Mouse (Mus musculus): Measurements from ENCODE around the gene Luzp2. TPM values are rescaled to one million over a fixed set of nuclear protein-coding genes. Genes with fewer than 3 reads are reported as not detected.
A peak's percentile ranks its signal among the peaks of the same experiment; 100 is the strongest.

The Luzp2 gene
- under 1 TPM in 1 of 2 experiments, not detected in 1; 0.08 TPM for total RNA-seq (2021)
- long read RNA-seq, experiment 1 = 0 reads
- long read RNA-seq, experiment 2 = 0 reads

- Histone ChIP-seq H3K4me3 (peak within 1 kb of the TSS; percentile 41), H3K27ac (no peak within 1 kb of the TSS)
- intact Hi-C loops (cut with DNase I) = no loop called here
- TF ChIP-seq CTCF (IDR thresholded peaks at IDR 0.05) = no peak
- no peak for DNase-seq
Observed at GRCm38 (mm10) chr7:54835372-54835851, at the start of gene Luzp2. Luzp2 (plus strand) TSS chr7:54835498.

GRCm38 (mm10) chr7:54787456-54787855 is 47.8 kb upstream of the Luzp2 start:
- H3K4me3 ChIP-seq = no peak overlapping the region
- TF ChIP-seq CTCF (IDR thresholded peaks at IDR 0.05) = no peak
- no peak overlapping the region for H3K27ac ChIP-seq
- intact Hi-C loops (cut with DNase I) = no loop called here
- no peak for DNase-seq

GRCm38 (mm10) chr7:54818606-54819005 is 16.7 kb upstream of the Luzp2 start:
- no peak overlapping the region for H3K27ac ChIP-seq
- no peak for DNase-seq
- TF ChIP-seq CTCF (IDR thresholded peaks at IDR 0.05) = no peak
- intact Hi-C loops (cut with DNase I) = no loop called here
- no peak overlapping the region for H3K4me3 ChIP-seq

GRCm38 (mm10) chr7:54828751-54829150 is 6.5 kb upstream of the Luzp2 start:
- no peak for TF ChIP-seq CTCF (IDR thresholded peaks at IDR 0.05)
- Histone ChIP-seq H3K4me3 (no peak overlapping the region), H3K27ac (no peak overlapping the region)
- no peak for DNase-seq
- intact Hi-C loops (cut with DNase I) = no loop called here

- peak overlapping the region; percentile 41 for H3K4me3 ChIP-seq
- no peak overlapping the region for H3K27ac ChIP-seq
- DNase-seq = no peak
- intact Hi-C loops (cut with DNase I) = no loop called here
- TF ChIP-seq CTCF (IDR thresholded peaks at IDR 0.05) = no peak
Observed at GRCm38 (mm10) chr7:54835911-54836352, 634 bp downstream of the Luzp2 start.

- no peak overlapping the region for H3K27ac ChIP-seq
- intact Hi-C loops (cut with DNase I) = no loop called here
- 0 out of 2 replicates have a peak overlapping the region, but pooled peaks have one; percentile 19 for H3K4me3 ChIP-seq
- no peak for TF ChIP-seq CTCF (IDR thresholded peaks at IDR 0.05)
- no peak for DNase-seq
Observed at GRCm38 (mm10) chr7:54836437-54836836, 1.1 kb downstream of the Luzp2 start.

GRCm38 (mm10) chr7:54842807-54843335 is 7.6 kb downstream of the Luzp2 start:
- Histone ChIP-seq H3K27ac (no peak overlapping the region), H3K4me3 (no peak overlapping the region)
- no peak for TF ChIP-seq CTCF (IDR thresholded peaks at IDR 0.05)
- intact Hi-C loops (cut with DNase I) = no loop called here
- DNase-seq = no peak

GRCm38 (mm10) chr7:54845875-54846691 is 10.8 kb downstream of the Luzp2 start:
- intact Hi-C loops (cut with DNase I) = no loop called here
- DNase-seq = no peak
- Histone ChIP-seq H3K27ac (no peak overlapping the region), H3K4me3 (no peak overlapping the region)
- peak; percentile 32; the same call in 1 of the 2 replicates for TF ChIP-seq CTCF (IDR thresholded peaks at IDR 0.05)

GRCm38 (mm10) chr7:54846692-54847020 is 11.4 kb downstream of the Luzp2 start:
- intact Hi-C loops (cut with DNase I) = no loop called here
- TF ChIP-seq CTCF (IDR thresholded peaks at IDR 0.05) = no peak
- Histone ChIP-seq H3K4me3 (no peak overlapping the region), H3K27ac (no peak overlapping the region)
- DNase-seq = no peak

- Histone ChIP-seq H3K27ac (no peak overlapping the region), H3K4me3 (no peak overlapping the region)
- intact Hi-C loops (cut with DNase I) = no loop called here
- no peak for DNase-seq
- no peak for TF ChIP-seq CTCF (IDR thresholded peaks at IDR 0.05)
Observed at GRCm38 (mm10) chr7:54852860-54853259, 17.6 kb downstream of the Luzp2 start.

GRCm38 (mm10) chr7:54861230-54861856 is 26.0 kb downstream of the Luzp2 start:
- intact Hi-C loops (cut with DNase I) = no loop called here
- TF ChIP-seq CTCF (IDR thresholded peaks at IDR 0.05) = no peak
- H3K27ac ChIP-seq = no peak overlapping the region

GRCm38 (mm10) chr7:54878928-54879644 is 43.8 kb downstream of the Luzp2 start:
- H3K4me3 ChIP-seq = no peak overlapping the region
- TF ChIP-seq CTCF (IDR thresholded peaks at IDR 0.05) = no peak
- H3K27ac ChIP-seq = no peak overlapping the region
- DNase-seq = no peak
- intact Hi-C loops (cut with DNase I) = no loop called here

More at GRCm38 (mm10) chr7:54861230-54861856, 26.0 kb downstream of the Luzp2 start:
- no peak for DNase-seq
- no peak overlapping the region for H3K4me3 ChIP-seq

Measured in gastrocnemius, adult 2 months (tissue).